Mouse (Mus musculus) testis, adult 2 months (tissue): ENCODE results near the gene M1ap. TPM values are rescaled to one million over a fixed set of nuclear protein-coding genes. Genes with fewer than 3 reads are reported as not detected.

Experiments used
- H3K27ac ChIP-seq: fragments of 200-500 bp; 2 replicates; pipeline ENCODE4 v1.5.1; 2012; ENCODE audit warnings: low read depth, low read length; ENCODE audit not compliant: control insufficient read depth, insufficient read depth
- H3K27me3 ChIP-seq: fragments of 200-500 bp; 2 replicates; pipeline ENCODE4 v1.6.1; 2012; ENCODE audit warnings: mild to moderate bottlenecking, low read length, moderate library complexity; ENCODE audit not compliant: control insufficient read depth, insufficient read depth
- H3K36me3 ChIP-seq: fragments of 200-500 bp; 2 replicates; pipeline ENCODE4 v1.6.1; 2012; ENCODE audit warnings: mild to moderate bottlenecking, low read length; ENCODE audit not compliant: control insufficient read depth, insufficient read depth
- H3K4me1 ChIP-seq: fragments of 200-500 bp; 2 replicates; pipeline ENCODE4 v1.6.1; 2012; ENCODE audit warnings: low read length; ENCODE audit not compliant: control insufficient read depth, insufficient read depth
- H3K4me3 ChIP-seq: fragments of 200-500 bp; 2 replicates; pipeline ENCODE4 v1.5.1; 2012; ENCODE audit warnings: low read depth, mild to moderate bottlenecking, low read length, moderate library complexity, mixed read lengths; ENCODE audit not compliant: control insufficient read depth
- CTCF ChIP-seq: fragments of 200-500 bp; IDR thresholded peaks from 2 replicates; pipeline ENCODE4 v1.5.1; 2012; ENCODE audit warnings: low read depth, mild to moderate bottlenecking, inconsistent platforms, low read length, moderate library complexity; ENCODE audit not compliant: control insufficient read depth, insufficient read depth, insufficient replicate concordance
- POLR2A ChIP-seq: fragments of 200-500 bp; IDR thresholded peaks from 2 replicates; pipeline ENCODE4 v1.6.1; 2012; ENCODE audit warnings: low read depth, mild to moderate bottlenecking, inconsistent platforms, low read length, moderate library complexity; ENCODE audit not compliant: control insufficient read depth
- polyA plus RNA-seq: library from polyadenylated mRNA; depleted of rRNA; stranded (reverse); fragments of >200 nt; gene quantifications from 2 replicates; pipeline ENCODE4 v1.2.3, GENCODE M21; 2012

M1ap gene
- polyA plus RNA-seq, 1 experiment: 141 TPM

DNA sequence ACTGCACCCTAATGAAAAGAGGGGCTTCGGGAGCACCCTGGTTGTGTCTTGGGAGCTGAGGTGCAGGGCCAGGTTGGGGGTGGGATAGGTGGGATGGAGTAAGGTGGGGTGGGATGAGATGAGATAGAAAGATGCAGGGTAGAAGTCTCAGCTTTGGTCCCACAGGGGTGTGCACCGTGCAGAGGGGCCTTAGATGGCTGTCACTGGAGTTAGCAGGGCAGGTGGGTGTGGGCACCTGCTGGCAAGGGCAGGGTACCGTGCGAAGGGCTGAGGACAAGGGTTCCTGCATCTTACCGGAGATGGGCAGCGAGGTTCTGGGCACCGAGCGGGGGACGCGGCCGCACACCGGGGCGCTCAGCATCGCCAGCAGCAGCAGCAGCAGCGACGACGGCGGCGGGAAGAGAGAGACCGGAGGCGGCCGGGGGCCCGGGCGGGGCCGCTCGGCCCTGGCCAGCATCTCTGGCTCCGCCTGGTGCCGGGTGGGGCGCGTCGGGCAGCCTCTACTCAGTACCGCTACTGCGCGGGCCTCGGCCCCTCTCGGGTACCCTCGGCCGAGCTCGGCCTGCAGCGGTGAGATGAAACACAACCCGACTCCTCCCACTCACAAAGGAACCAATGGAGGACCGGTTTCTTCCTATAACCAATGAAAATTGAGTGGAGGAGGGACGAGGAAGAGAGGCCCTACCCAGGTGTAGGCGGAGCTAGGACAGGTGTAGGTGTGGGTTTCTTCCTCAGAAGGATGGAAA is 7.4 kb upstream of the M1ap start, which contains the start of gene Sema4f:
Gene Sema4f (minus strand): TSS at position 603 of the 746 bp plus-strand sequence.
- Histone ChIP-seq H3K4me1 (peaks cover 2% of the 10 kb centered on the region; the same call in 1 of the 2 replicates), H3K4me3 (peak within 1 kb of the TSS; percentile 72), H3K27me3 (no peaks in the 10 kb centered on the region), H3K36me3 (no peaks in the 10 kb centered on the region), H3K27ac (no peak within 1 kb of the TSS)
- TF ChIP-seq POLR2A (no peak), CTCF (no peak)

DNA sequence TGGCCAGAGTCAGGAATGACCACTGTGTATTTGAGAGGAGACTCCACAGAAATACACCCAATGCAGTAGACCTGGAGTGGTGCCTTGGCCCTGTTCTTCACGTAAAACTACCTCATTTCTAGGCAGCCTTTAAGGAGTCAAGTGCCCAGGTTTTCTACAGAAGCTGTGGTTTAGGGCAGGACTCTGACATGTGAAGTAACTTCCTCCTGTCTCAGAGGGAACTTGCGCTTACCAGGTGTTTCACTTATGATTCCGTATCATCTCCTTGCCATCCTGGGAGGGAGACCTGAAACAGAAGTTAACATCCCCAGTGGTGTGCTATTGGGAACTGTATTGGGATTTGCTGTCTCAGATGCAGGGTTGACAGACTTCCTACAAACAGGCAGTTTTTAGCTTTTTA is 5.9 kb upstream of the M1ap start:
- Histone ChIP-seq H3K4me3 (no peak overlapping the region), H3K4me1 (peaks cover 2% of the 10 kb centered on the region; the same call in 1 of the 2 replicates), H3K27me3 (no peaks in the 10 kb centered on the region), H3K27ac (no peak overlapping the region), H3K36me3 (no peaks in the 10 kb centered on the region)
- TF ChIP-seq POLR2A (no peak), CTCF (no peak)

DNA sequence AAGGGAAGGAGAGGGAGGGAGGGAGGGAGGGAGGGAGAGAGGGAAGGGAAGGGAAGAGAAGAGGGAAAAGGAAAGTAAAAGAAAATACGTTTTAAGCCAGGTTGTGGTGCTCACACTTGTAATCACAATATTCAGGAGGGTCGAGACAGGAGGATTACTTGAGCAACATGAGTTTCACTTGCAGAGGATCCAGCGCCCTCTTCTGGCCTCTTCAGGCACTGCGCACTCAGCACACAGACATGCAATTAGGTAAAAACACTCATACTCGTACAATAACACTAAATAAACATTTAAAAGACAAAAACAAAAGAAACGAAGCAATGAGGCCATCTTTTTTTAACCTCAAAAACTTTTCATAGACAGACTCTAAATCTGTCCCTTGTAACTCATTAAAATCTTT is 952 bp upstream of the M1ap start:
- Histone ChIP-seq H3K27ac (no peak overlapping the region), H3K36me3 (no peaks in the 10 kb centered on the region), H3K27me3 (no peaks in the 10 kb centered on the region), H3K4me3 (no peak overlapping the region), H3K4me1 (peaks cover 6% of the 10 kb centered on the region)
- TF ChIP-seq POLR2A: no peak
- TF ChIP-seq CTCF: peak; percentile 86; the same call in 1 of the 2 replicates

DNA sequence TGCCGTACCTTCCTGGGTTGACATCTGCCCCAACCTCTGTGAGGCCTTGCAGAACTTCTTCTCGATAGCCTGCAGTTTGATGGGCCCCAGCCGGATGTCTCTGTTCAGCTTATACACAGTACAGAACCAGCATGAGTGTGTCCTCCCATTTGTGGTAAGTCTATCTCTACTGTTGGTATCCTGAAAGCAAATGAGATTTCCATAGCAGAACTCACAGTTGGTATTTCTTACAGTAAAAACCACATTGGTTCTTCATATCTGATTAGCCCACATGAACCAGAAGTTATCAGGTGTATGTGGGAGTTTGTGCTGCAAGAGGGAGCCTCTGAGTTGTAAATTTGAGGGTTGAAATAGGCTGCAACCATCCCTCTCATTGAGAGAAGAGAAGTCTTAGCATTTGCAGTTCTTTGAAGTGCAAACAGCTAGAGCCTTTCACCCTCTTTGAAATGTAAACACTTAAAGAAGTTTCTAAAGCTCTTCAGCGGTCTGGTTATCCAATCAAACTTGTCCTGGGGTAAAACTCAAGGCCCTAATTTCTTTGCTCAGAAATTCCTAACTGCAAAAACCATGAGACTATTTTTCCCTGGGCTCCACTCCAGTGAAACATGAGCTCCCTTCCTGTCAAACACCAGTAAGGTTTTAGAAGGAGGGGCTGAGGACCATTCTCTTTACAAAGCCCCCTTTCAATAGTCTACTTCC is 10.0 kb downstream of the M1ap start:
- no peaks in the 10 kb centered on the region for H3K4me1 ChIP-seq
- H3K4me3 ChIP-seq: no peak overlapping the region
- H3K27ac ChIP-seq: no peak overlapping the region
- H3K36me3 ChIP-seq: no peaks in the 10 kb centered on the region
- H3K27me3 ChIP-seq: no peaks in the 10 kb centered on the region
- no peak for TF ChIP-seq CTCF

DNA sequence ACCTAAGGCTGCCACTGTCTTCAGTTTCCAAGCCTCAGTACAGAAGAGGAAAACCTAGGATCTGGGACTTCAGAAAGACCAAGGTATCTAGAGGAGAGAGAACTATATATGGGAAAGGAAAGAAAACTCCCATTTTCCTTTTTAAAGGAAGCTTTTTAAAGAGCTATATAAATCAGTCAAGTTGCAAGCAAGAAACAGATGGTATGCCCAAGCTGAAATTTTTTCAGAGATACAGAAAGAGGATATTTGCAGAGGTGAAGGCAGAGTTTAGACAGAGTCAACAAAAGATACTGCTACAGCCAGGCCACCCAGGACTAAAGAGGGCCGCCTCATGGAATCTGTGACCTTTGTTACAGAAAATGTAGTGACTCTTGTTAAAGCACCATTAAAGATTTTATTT is 15.0 kb downstream of the M1ap start:
- TF ChIP-seq POLR2A (no peak), CTCF (no peak)
- Histone ChIP-seq H3K36me3 (no peaks in the 10 kb centered on the region), H3K4me3 (peak overlapping the region; percentile 47; the same call in 1 of the 2 replicates), H3K27ac (no peak overlapping the region), H3K4me1 (no peaks in the 10 kb centered on the region), H3K27me3 (no peaks in the 10 kb centered on the region)

DNA sequence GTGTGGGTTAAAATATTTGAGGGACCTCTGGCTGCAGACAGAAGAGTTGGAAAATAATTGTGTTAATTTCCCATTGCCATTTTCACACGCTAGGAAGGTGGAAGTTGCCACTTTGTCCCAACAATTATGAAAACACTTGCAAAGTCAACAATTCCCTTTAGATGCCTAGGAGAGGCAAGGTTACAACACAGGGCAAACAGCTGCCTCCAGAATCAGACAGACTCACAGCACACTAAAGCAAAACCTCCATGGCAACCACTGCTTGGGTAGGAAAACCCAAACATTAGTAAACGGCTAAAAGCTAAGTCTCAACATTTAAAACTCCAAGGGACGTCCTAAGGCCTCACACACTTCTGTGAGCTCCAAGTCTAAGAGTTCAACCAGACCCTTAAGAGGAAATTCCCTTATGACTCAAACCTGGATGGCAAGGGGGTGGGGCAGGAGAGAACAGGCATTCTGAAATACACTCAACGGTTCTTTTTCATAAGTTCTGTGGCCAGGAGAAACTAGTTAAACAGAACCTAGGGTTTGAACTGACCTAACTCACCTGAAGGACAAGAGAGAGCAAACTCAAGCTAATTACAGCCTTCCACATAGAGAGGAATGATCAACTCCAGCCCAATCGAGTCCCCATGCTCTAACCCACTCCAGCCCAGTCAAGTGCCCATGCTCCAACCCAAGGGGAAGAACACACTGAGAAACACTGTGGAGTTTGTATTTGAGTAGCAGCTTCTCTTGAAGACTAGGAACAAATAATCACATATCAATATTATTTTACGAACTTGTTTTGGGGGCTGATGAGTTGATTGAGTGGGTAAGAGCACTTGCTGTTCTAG is 22.8 kb downstream of the M1ap start:
- Histone ChIP-seq H3K27me3 (no peaks in the 10 kb centered on the region), H3K27ac (no peak overlapping the region), H3K36me3 (no peaks in the 10 kb centered on the region), H3K4me1 (no peaks in the 10 kb centered on the region; the same call in 1 of the 2 replicates), H3K4me3 (no peak overlapping the region)
- no peak for TF ChIP-seq POLR2A
- TF ChIP-seq CTCF: no peak

DNA sequence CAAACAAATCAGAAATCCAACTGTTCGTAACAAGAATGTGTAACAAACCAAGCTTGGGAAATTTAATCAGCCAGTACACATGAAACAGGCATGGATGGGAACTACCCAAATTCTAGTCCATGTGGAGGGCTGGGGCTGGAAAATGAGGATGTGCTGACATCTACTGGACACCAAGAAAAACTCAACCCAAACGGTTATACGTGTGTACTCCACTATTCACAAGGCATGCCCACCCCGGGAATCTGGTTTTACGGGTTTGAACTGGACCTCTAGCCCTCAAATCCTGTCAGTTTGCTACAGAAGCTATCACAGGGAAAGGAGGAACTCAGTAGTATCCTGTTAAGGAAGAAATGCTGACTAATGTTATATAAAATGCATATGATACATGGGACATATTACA is 24.3 kb downstream of the M1ap start:
- no peak overlapping the region for H3K4me3 ChIP-seq
- H3K36me3 ChIP-seq: no peaks in the 10 kb centered on the region
- TF ChIP-seq POLR2A: no peak
- no peak overlapping the region for H3K27ac ChIP-seq
- no peaks in the 10 kb centered on the region for H3K27me3 ChIP-seq
- no peaks in the 10 kb centered on the region; the same call in 1 of the 2 replicates for H3K4me1 ChIP-seq
